Mouse (Mus musculus) mature B cell (primary cell): ENCODE data around the gene Tnrc18.

Source experiments
- in situ Hi-C: fragments of 300-500 bp; cut with MboI; formaldehyde crosslinking; loops from 2 replicates; pipeline ENCODE4 v1.14.3; 2019

Gene Tnrc18

GRCm38 (mm10) chr5:142807661-142808060 lies 9.8 kb downstream of the Tnrc18 start:
- in situ Hi-C loops: no loop called here

- in situ Hi-C loops: no loop called here
Observed at GRCm38 (mm10) chr5:142803746-142804145, 13.7 kb downstream of the Tnrc18 start.

GRCm38 (mm10) chr5:142802884-142803283 lies 14.6 kb downstream of the Tnrc18 start:
- in situ Hi-C loops: no loop called here

- in situ Hi-C loops: no loop called here
Observed at GRCm38 (mm10) chr5:142801977-142802376, 15.5 kb downstream of the Tnrc18 start.

GRCm38 (mm10) chr5:142800656-142801055 lies 16.8 kb downstream of the Tnrc18 start:
- in situ Hi-C loops: no loop called here

GRCm38 (mm10) chr5:142800198-142800597 lies 17.3 kb downstream of the Tnrc18 start:
- in situ Hi-C loops: no loop called here

- in situ Hi-C loops: no loop called here
Observed at GRCm38 (mm10) chr5:142799259-142799658, 18.2 kb downstream of the Tnrc18 start.

- in situ Hi-C loops: no loop called here
Observed at GRCm38 (mm10) chr5:142798190-142798589, 19.3 kb downstream of the Tnrc18 start.

- in situ Hi-C loops: no loop called here
Observed at GRCm38 (mm10) chr5:142797620-142798019, 19.8 kb downstream of the Tnrc18 start.

- in situ Hi-C loops: no loop called here
Observed at GRCm38 (mm10) chr5:142796921-142797320, 20.5 kb downstream of the Tnrc18 start.

- in situ Hi-C loops: no loop called here
Observed at GRCm38 (mm10) chr5:142794582-142794981, 22.9 kb downstream of the Tnrc18 start.

GRCm38 (mm10) chr5:142794161-142794560 lies 23.3 kb downstream of the Tnrc18 start:
- in situ Hi-C loops: no loop called here

GRCm38 (mm10) chr5:142792594-142792993 lies 24.9 kb downstream of the Tnrc18 start:
- in situ Hi-C loops: no loop called here

- in situ Hi-C loops: no loop called here
Observed at GRCm38 (mm10) chr5:142788279-142788678, 29.2 kb downstream of the Tnrc18 start.

GRCm38 (mm10) chr5:142787304-142787905 lies 30.1 kb downstream of the Tnrc18 start:
- in situ Hi-C loops: no loop called here

GRCm38 (mm10) chr5:142786709-142787108 lies 30.8 kb downstream of the Tnrc18 start:
- in situ Hi-C loops: no loop called here

- in situ Hi-C loops: no loop called here
Observed at GRCm38 (mm10) chr5:142786215-142786614, 31.2 kb downstream of the Tnrc18 start.

GRCm38 (mm10) chr5:142783142-142783540 lies 34.3 kb downstream of the Tnrc18 start:
- in situ Hi-C loops: no loop called here

- in situ Hi-C loops: no loop called here
Observed at GRCm38 (mm10) chr5:142782459-142783141, 34.9 kb downstream of the Tnrc18 start.

GRCm38 (mm10) chr5:142780579-142780978 lies 36.9 kb downstream of the Tnrc18 start:
- in situ Hi-C loops: no loop called here

- in situ Hi-C loops: no loop called here
Observed at GRCm38 (mm10) chr5:142778871-142779270, 38.6 kb downstream of the Tnrc18 start.

- in situ Hi-C loops: no loop called here
Observed at GRCm38 (mm10) chr5:142778135-142778534, 39.3 kb downstream of the Tnrc18 start.

- in situ Hi-C loops: no loop called here
Observed at GRCm38 (mm10) chr5:142776080-142776479, 41.4 kb downstream of the Tnrc18 start.

GRCm38 (mm10) chr5:142774771-142775170 lies 42.7 kb downstream of the Tnrc18 start:
- in situ Hi-C loops: no loop called here
